Mouse (Mus musculus): Measurements from ENCODE around the gene Ilf2.

DNA sequence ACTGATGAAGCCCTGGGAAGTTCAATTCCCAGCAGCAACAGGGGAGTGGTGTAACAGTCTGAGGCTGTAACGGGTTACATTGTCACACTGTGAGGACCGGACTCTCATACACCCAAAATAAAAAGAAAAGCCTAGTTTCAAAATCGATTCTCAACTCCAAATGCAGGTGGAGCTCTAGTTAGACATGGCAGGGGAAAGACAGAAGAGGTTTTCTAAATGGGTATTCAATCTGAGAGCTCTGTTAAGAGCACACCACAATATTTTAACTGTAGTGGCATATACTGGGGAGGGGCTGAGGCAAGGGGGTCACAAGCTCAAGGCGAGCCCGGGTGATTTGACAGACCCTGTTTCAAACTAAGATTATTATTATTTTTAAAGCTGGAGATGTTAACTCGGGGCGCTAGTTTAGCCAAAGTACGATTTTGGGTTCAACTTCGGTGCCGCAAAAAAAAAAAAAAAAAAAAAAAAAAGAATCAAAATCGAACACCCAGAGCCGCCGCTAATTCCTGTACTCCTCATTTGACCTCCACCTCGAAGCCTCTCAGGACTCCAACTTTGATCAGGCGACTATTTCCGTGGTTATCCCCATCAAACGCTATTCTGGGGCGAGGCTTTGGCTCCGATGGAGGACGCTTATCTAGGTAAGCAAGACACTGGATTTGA lies 32.5 kb downstream of the Ilf2 start:
- TF ChIP-seq CTCF (IDR thresholded peaks at IDR 0.05; ENCODE audit: extremely low read depth, insufficient read length, insufficient replicate concordance, low read depth, low read length), result no peak
- TF ChIP-seq POLR2A (IDR thresholded peaks at IDR 0.05; ENCODE audit: low read depth, low read length), result no peak
